Mouse (Mus musculus): ENCODE data around the gene Mmp2.
"Not testable (repeated sequence)": the region's sequence is repeated elsewhere in the genome, so short reads cannot be mapped to it uniquely, and the experiment has no call there.

GRCm38 (mm10) chr8:92892216-92892615 lies 65.1 kb downstream of the Mmp2 start:
- TF ChIP-seq CTCF, EP300 (IDR thresholded peaks at IDR 0.05): not testable (repeated sequence)
